Comparison of ENCODE assay signal across 19 mouse cellular contexts in the genomic region with DNA sequence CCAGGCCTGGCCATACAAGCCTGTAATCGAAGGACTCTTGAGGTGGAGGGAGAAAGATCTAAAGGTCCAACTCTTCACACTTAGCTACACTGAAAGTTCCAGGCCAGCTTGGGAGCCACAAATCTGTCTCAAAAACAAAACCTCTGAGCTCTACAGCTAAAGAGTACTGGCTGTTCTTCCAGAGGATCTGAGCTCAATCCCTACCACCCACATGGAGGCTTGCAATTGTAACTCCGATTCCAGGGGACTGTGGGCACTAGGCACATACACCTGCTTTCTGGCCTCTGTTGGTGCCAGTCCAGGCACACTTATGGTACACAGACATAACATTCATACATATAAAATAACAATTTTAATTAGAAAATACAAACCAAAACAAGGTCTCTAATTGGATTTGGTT.
A peak's percentile ranks its signal among the peaks of the same experiment; 100 is the strongest.
DNase-seq lines count a peak whose midpoint lies in the region; TF ChIP-seq lines count a peak whose summit lies in the region.
"Had no signal": no experiment of that assay in that cellular context is flagged by ENCODE, and none has a peak within 500 bp of the region (broad histone marks: within the 10 kb centered on the region; RNA-seq: fewer than 3 reads in every experiment).

No protein-coding gene starts in this region.

- peak overlapping the region; percentile 65; the same call in 1 of the 2 replicates for H3K27ac ChIP-seq in layer of hippocampus, adult 2 months
- no peak overlapping the region for H3K27ac ChIP-seq in limb, embryonic 10.5 days

- WGBS in limb, embryonic 10.5 days: 92% methylated on average over 2 of the region's 2 CpGs

- TF ChIP-seq CTCF in layer of hippocampus, adult 2 months (conservative IDR thresholded peaks at IDR 0.05): no peak

- no peaks in the 10 kb centered on the region for H3K36me3 ChIP-seq in limb, embryonic 10.5 days
- H3K36me3 ChIP-seq: G1E had no signal

- no peak for DNase-seq in layer of hippocampus, adult 2 months (ENCODE audit: low spot score in 2 of 2)
- no peak for DNase-seq in layer of hippocampus, postnatal 14 days (ENCODE audit: low spot score in 2 of 2)
- DNase-seq in fat pad, adult 2 months (ENCODE audit: extremely low read depth, low read depth, low spot score): peak; percentile 68
- DNase-seq in gonadal fat pad, adult 2 months (ENCODE audit: low read depth): peak; percentile 68
- no peak for DNase-seq in right cerebral cortex, adult 2 months (ENCODE audit: low spot score in 2 of 2)
- DNase-seq in limb, embryonic 10.5 days (ENCODE audit: low spot score): no peak
- DNase-seq: adrenal gland, adult 2 months; adrenal gland, adult 8-10 months; adrenal gland, postnatal 10 days; adrenal gland, postnatal 14 days; adrenal gland, postnatal 25 days; adrenal gland, postnatal 36 days; B cell, adult 2 months; cerebellum, adult 11 months; cerebellum, adult 11-12 months; cerebellum, adult 18-20 months had no signal

- H3K4me3 ChIP-seq in layer of hippocampus, adult 2 months: no peak overlapping the region
- no peak overlapping the region for H3K4me3 ChIP-seq in limb, embryonic 10.5 days

- peaks cover 24% of the 10 kb centered on the region for H3K4me1 ChIP-seq in limb, embryonic 10.5 days

- no peaks in the 10 kb centered on the region for H3K27me3 ChIP-seq in limb, embryonic 10.5 days (ENCODE audit: low read depth, poor library complexity, severe bottlenecking)
- H3K27me3 ChIP-seq: CH12.LX, Patski had no signal

- H3K9me3 ChIP-seq in limb, embryonic 10.5 days (replicated peaks): no peaks in the 10 kb centered on the region

Comparison
In these comparisons a context has a peak if more than half of its experiments do, and no peak if none do; other contexts are left out.
1. DNase-seq: peak in fat pad, adult 2 months (single experiment) and gonadal fat pad, adult 2 months (single experiment); none in layer of hippocampus, adult 2 months (0 of 2), layer of hippocampus, postnatal 14 days (0 of 2), right cerebral cortex, adult 2 months (0 of 2) and limb, embryonic 10.5 days (single experiment).